Mouse (Mus musculus): ENCODE measurements around the gene Syngr4. TPM values are rescaled to one million over a fixed set of nuclear protein-coding genes. Genes with fewer than 3 reads are reported as not detected.
"Not testable (repeated sequence)": the region's sequence is repeated elsewhere in the genome, so short reads cannot be mapped to it uniquely, and the experiment has no call there.

Syngr4 gene
- polyA plus RNA-seq, 1 experiment from 2014 or later: 1.1 TPM

DNA sequence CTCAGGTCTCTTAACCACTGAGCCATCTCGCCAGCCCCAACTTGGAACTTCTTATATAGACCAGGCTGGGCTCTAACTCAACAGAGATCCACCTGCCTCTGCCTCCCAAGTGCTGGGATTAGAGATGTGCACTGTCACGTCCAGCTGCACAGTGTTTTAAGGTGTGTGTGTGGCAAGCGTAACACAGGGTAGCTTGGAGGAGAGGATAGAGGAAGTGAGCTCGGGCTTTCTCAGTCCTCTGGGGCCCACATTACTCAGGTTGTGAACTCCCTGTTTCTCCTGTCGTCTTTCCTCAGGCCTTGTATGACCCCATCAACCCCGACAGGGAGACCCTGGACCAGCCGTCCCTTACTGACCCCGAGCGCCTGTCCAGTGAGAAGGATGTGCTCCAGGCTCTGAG lies 10.1 kb upstream of the Syngr4 start:
- no peaks in the 10 kb centered on the region for H3K4me1 ChIP-seq (replicated peaks; ENCODE audit: control insufficient read depth, insufficient read depth, low read length)
- no peak overlapping the region for H3K4me3 ChIP-seq (ENCODE audit: low read depth, low read length)
- DNase-seq (ENCODE audit: low spot score): no peak
- no peaks in the 10 kb centered on the region for H3K27me3 ChIP-seq (ENCODE audit: control insufficient read depth, insufficient read depth, low read length)
- ATAC-seq (replicated peaks; ENCODE audit: low FRiP score): no peak
- no peak overlapping the region for H3K27ac ChIP-seq (ENCODE audit: low read depth, low read length)
- no peak overlapping the region for H3K4me2 ChIP-seq (ENCODE audit: low read depth, low read length, severe bottlenecking)
- 90% methylated on average over 9 of the region's 9 CpGs for WGBS
- no peak overlapping the region for H3K9ac ChIP-seq (ENCODE audit: low read length)
- peaks cover 4% of the 10 kb centered on the region; the same call in 1 of the 2 replicates for H3K36me3 ChIP-seq (ENCODE audit: control insufficient read depth, insufficient read depth, low read length)
- no peaks in the 10 kb centered on the region; the same call in 1 of the 2 replicates for H3K9me3 ChIP-seq (ENCODE audit: control insufficient read depth, low read length)

DNA sequence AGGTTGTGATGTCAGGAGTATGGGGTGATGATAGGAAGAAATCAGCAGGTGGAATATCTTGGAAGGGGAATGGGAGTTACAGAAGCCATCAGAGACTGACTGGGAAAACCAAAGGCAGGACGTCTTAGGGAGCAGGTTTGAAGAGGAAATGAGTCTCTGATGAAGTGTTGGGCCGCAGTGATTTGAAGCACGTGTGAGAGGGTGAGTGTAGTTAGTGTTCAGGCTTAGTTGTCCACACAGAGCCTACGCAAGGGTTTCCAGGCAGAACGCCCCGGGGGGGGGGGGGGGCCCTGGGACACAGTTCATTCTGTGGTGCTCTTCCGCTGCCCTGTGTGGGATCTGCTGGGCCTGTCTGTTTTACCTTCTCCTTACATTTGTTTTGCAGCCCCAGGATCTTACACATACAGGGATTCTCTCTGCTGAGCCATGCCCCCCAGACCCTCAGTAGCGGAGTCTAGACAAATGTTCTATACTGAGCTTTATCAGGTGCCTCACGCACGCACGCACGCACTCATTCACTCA lies 6.0 kb upstream of the Syngr4 start:
- Histone ChIP-seq H3K36me3 (ENCODE audit: control insufficient read depth, insufficient read depth, low read length) (no peaks in the 10 kb centered on the region), H3K4me2 (ENCODE audit: low read depth, low read length, severe bottlenecking) (no peak overlapping the region), H3K4me1 (replicated peaks; ENCODE audit: control insufficient read depth, insufficient read depth, low read length) (peaks cover under 1% of the 10 kb centered on the region; the same call in 1 of the 2 replicates), H3K9ac (ENCODE audit: low read length) (no peak overlapping the region), H3K4me3 (ENCODE audit: low read depth, low read length) (no peak overlapping the region), H3K27me3 (ENCODE audit: control insufficient read depth, insufficient read depth, low read length) (no peaks in the 10 kb centered on the region), H3K27ac (ENCODE audit: low read depth, low read length) (0 out of 2 replicates have a peak overlapping the region, but pooled peaks have one; percentile 12), H3K9me3 (ENCODE audit: control insufficient read depth, low read length) (no peaks in the 10 kb centered on the region; the same call in 1 of the 2 replicates)
- WGBS: 79% methylated on average over 12 of the region's 12 CpGs
- DNase-seq (ENCODE audit: low spot score) (peak; percentile 56), ATAC-seq (replicated peaks; ENCODE audit: low FRiP score) (no peak)

DNA sequence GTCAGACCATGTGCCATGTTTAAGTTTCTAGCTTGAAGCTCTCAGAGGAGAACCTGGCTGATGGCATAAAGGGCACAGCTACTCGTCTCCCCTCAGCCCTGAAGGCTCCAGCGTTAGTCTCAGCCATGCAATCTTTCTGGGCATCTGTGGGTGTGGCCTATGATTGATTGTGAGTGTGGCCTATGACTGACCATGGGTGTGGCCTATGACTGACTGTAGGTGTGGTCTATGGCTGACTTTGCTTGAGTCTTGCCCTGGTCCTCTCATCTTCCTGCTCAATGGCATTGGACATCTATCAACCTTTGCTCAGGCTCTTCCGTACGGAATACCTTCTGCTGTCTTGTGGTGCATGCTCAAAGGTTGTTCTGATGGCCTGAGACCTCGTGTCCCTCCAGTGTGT lies 5.0 kb upstream of the Syngr4 start:
- Histone ChIP-seq H3K4me2 (ENCODE audit: low read depth, low read length, severe bottlenecking) (no peak overlapping the region), H3K27me3 (ENCODE audit: control insufficient read depth, insufficient read depth, low read length) (no peaks in the 10 kb centered on the region), H3K9me3 (ENCODE audit: control insufficient read depth, low read length) (no peaks in the 10 kb centered on the region; the same call in 1 of the 2 replicates), H3K4me3 (ENCODE audit: low read depth, low read length) (no peak overlapping the region), H3K27ac (ENCODE audit: low read depth, low read length) (no peak overlapping the region), H3K4me1 (replicated peaks; ENCODE audit: control insufficient read depth, insufficient read depth, low read length) (peaks cover 4% of the 10 kb centered on the region; the same call in 1 of the 2 replicates), H3K36me3 (ENCODE audit: control insufficient read depth, insufficient read depth, low read length) (no peaks in the 10 kb centered on the region), H3K9ac (ENCODE audit: low read length) (no peak overlapping the region)
- ATAC-seq (replicated peaks; ENCODE audit: low FRiP score): no peak
- DNase-seq (ENCODE audit: low spot score): no peak
- 72% methylated on average over 5 of the region's 5 CpGs for WGBS

DNA sequence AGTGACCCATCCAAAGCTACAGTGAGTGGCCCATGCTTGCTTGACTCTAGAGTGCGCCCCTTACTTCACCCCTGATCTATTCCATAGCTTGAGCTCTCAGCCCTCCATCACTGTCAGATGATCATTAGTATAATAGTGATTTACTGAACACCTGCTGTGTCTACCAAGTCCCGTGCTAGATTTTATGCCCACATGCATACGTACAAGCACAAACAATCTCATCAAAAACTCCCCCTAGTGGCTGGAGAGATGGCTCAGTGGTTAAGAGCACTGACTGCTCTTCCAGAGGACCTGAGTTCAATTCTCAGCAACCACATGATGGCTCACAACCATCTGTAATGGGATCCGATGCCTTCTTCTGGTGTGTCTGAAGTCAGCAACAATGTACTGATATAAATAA lies 1.6 kb upstream of the Syngr4 start:
- H3K4me2 ChIP-seq (ENCODE audit: low read depth, low read length, severe bottlenecking); H3K36me3 ChIP-seq (ENCODE audit: control insufficient read depth, insufficient read depth, low read length); DNase-seq (ENCODE audit: low spot score); H3K4me1 ChIP-seq (replicated peaks; ENCODE audit: control insufficient read depth, insufficient read depth, low read length); H3K9ac ChIP-seq (ENCODE audit: low read length); H3K9me3 ChIP-seq (ENCODE audit: control insufficient read depth, low read length); H3K27me3 ChIP-seq (ENCODE audit: control insufficient read depth, insufficient read depth, low read length); ATAC-seq (replicated peaks; ENCODE audit: low FRiP score); H3K4me3 ChIP-seq (ENCODE audit: low read depth, low read length); H3K27ac ChIP-seq (ENCODE audit: low read depth, low read length): not testable (repeated sequence)
- whole genome bisulfite sequencing: 54% methylated on average over 4 of the region's 4 CpGs

DNA sequence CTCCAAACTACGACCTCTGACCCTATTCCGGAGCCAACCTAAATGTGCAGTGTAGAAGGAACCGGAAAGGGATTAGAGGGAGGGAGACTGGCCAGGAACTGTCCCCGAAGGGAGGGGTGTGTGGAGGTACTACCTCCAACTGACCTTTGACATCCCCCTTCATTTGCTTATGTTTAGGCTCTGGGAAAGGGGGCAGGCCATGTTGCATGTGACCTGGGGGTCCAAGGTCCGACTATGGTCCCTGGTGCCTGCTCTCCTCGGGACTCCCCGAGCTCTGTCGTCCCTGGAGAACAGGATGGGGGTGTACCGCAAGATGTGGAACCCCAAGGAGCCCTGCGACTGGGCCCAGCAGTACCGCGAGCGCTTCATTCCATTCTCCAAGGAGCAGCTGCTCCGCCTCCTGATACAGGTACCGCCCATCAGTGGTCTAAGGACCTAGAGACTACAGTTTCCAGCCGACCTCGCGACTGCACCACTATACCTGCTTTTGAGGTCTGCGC lies 794 bp upstream of the Syngr4 start:
- under 1% methylated on average over 19 of the region's 19 CpGs for WGBS
- peak; percentile 54 for ATAC-seq (replicated peaks; ENCODE audit: low FRiP score)
- Histone ChIP-seq H3K36me3 (ENCODE audit: control insufficient read depth, insufficient read depth, low read length) (no peaks in the 10 kb centered on the region), H3K4me2 (ENCODE audit: low read depth, low read length, severe bottlenecking) (peak overlapping the region; percentile 78), H3K9me3 (ENCODE audit: control insufficient read depth, low read length) (no peaks in the 10 kb centered on the region), H3K4me1 (replicated peaks; ENCODE audit: control insufficient read depth, insufficient read depth, low read length) (peaks cover 4% of the 10 kb centered on the region; the same call in 1 of the 2 replicates), H3K27ac (ENCODE audit: low read depth, low read length) (peak overlapping the region; percentile 50), H3K9ac (ENCODE audit: low read length) (peak overlapping the region; percentile 70), H3K4me3 (ENCODE audit: low read depth, low read length) (peak overlapping the region; percentile 43), H3K27me3 (ENCODE audit: control insufficient read depth, insufficient read depth, low read length) (no peaks in the 10 kb centered on the region; the same call in 1 of the 2 replicates)
- peak; percentile 65 for DNase-seq (ENCODE audit: low spot score)

DNA sequence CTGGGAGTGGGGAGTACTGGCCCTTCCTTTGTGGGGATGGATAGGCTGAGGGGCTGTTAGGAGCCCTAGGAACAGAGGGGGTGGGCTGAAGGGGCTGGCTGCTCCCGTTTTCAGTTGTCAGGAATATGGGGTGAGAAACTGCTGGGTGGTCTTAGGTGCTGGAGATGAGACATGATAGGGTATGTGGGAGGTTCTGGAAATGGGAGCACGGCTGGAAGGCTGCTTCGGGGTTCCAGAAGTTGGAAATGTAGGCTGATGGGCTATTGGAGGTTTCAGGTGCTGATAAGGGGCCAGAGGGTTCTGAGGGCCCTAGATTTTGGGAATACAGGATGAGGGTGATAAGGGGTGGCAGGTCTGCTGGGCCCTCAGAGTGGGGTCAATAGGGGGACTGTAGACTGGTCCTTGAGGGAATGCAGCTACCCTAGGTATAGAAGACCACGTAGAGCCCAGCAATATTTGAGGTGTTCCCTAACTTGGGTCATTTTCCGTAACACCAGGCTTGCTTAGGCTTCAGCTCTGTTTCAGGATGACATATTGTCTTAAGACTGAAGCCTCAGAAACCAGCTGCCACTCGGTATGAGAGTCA lies 490 bp downstream of the Syngr4 start:
- DNase-seq (ENCODE audit: low spot score) (no peak), ATAC-seq (replicated peaks; ENCODE audit: low FRiP score) (peak; percentile 8)
- WGBS: 75% methylated on average over 6 of the region's 6 CpGs
- peak overlapping the region; percentile 16; the same call in 1 of the 2 replicates for H3K9ac ChIP-seq (ENCODE audit: low read length)
- H3K4me1 ChIP-seq (replicated peaks; ENCODE audit: control insufficient read depth, insufficient read depth, low read length): peaks cover 5% of the 10 kb centered on the region; the same call in 1 of the 2 replicates
- peak overlapping the region; percentile 29; the same call in 1 of the 2 replicates for H3K4me2 ChIP-seq (ENCODE audit: low read depth, low read length, severe bottlenecking)
- H3K27me3 ChIP-seq (ENCODE audit: control insufficient read depth, insufficient read depth, low read length): no peaks in the 10 kb centered on the region; the same call in 1 of the 2 replicates
- H3K27ac ChIP-seq (ENCODE audit: low read depth, low read length): no peak overlapping the region
- H3K9me3 ChIP-seq (ENCODE audit: control insufficient read depth, low read length): no peaks in the 10 kb centered on the region
- peak overlapping the region; percentile 43; the same call in 1 of the 2 replicates for H3K4me3 ChIP-seq (ENCODE audit: low read depth, low read length)
- no peaks in the 10 kb centered on the region for H3K36me3 ChIP-seq (ENCODE audit: control insufficient read depth, insufficient read depth, low read length)

DNA sequence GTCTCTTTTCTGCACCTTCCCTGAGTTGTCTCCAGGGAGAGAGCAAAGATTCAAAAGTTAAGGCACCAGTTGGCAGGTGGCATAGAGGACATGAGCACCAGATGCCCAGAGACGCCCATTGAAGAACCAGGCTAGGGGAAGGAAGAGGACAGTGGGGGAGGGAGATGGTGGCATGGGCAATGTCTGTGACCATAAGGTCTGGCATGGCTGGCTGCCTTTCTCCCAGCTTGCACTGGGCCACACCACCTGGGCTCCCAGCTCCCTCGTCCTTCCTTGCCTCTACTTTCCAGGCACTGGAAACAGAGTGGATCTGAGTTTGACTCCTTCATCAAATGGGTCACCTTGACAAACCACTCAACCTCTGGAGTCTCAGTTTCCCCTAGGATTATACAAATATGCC lies 3.9 kb downstream of the Syngr4 start:
- Histone ChIP-seq H3K9me3 (ENCODE audit: control insufficient read depth, low read length) (no peaks in the 10 kb centered on the region), H3K4me1 (replicated peaks; ENCODE audit: control insufficient read depth, insufficient read depth, low read length) (peaks cover 5% of the 10 kb centered on the region; the same call in 1 of the 2 replicates), H3K27ac (ENCODE audit: low read depth, low read length) (no peak overlapping the region), H3K4me2 (ENCODE audit: low read depth, low read length, severe bottlenecking) (no peak overlapping the region), H3K27me3 (ENCODE audit: control insufficient read depth, insufficient read depth, low read length) (no peaks in the 10 kb centered on the region; the same call in 1 of the 2 replicates), H3K9ac (ENCODE audit: low read length) (no peak overlapping the region), H3K4me3 (ENCODE audit: low read depth, low read length) (no peak overlapping the region), H3K36me3 (ENCODE audit: control insufficient read depth, insufficient read depth, low read length) (no peaks in the 10 kb centered on the region)
- 87% methylated on average over 2 of the region's 2 CpGs for WGBS
- ATAC-seq (replicated peaks; ENCODE audit: low FRiP score): no peak
- DNase-seq (ENCODE audit: low spot score): no peak

DNA sequence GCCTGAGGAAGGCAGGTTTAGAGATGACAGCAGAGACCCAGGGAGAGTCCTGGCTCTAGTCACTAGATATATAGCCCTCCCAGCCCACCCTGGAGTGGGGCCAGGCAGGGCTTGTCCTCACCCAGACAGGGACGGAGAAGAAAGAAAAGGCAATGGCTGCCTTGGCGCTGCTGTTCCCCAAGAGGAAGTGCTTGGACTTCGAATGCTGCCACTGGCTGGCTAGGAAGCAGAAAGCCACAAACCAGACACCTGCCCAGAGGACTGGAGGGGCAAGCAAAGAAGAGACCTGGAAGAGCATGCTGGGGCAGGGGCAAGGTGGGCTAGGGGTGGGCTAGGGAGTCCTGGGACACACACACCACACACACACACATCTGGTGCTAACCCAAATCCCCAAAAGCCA lies 9.3 kb downstream of the Syngr4 start:
- no peaks in the 10 kb centered on the region for H3K27me3 ChIP-seq (ENCODE audit: control insufficient read depth, insufficient read depth, low read length)
- no peaks in the 10 kb centered on the region for H3K36me3 ChIP-seq (ENCODE audit: control insufficient read depth, insufficient read depth, low read length)
- no peak overlapping the region for H3K27ac ChIP-seq (ENCODE audit: low read depth, low read length)
- H3K4me2 ChIP-seq (ENCODE audit: low read depth, low read length, severe bottlenecking): no peak overlapping the region
- no peaks in the 10 kb centered on the region for H3K9me3 ChIP-seq (ENCODE audit: control insufficient read depth, low read length)
- H3K4me3 ChIP-seq (ENCODE audit: low read depth, low read length): no peak overlapping the region
- 65% methylated on average over 3 of the region's 3 CpGs for whole genome bisulfite sequencing
- DNase-seq (ENCODE audit: low spot score) (no peak), ATAC-seq (replicated peaks; ENCODE audit: low FRiP score) (no peak)
- no peak overlapping the region for H3K9ac ChIP-seq (ENCODE audit: low read length)
- 0 out of 2 replicates have a peak, but pooled peaks cover 2% of the 10 kb centered on the region for H3K4me1 ChIP-seq (replicated peaks; ENCODE audit: control insufficient read depth, insufficient read depth, low read length)
